Mouse (Mus musculus) MEL (cell line): ENCODE measurements around the gene Tiam1.

Experiments used
- CHD1 ChIP-seq: IDR thresholded peaks from 2 replicates; pipeline ENCODE4 v1.6.1; 2012; ENCODE audit warnings: low read depth, mild to moderate bottlenecking, inconsistent platforms, low read length, improper control_type of control experiment
- CTCF ChIP-seq, 3 experiments: IDR thresholded peaks in 2 of 3; conservative IDR thresholded peaks in 1 of 3; 2 replicates each; pipeline ENCODE4 v1.5.1; 2011 to 2012; ENCODE audit warnings: low read length in 3 of 3, low read depth in 2 of 3, mild to moderate bottlenecking in 2 of 3, improper control_type of control experiment in 1 of 3, inconsistent platforms in 1 of 3, mixed read lengths in 1 of 3, moderate library complexity in 1 of 3; ENCODE audit not compliant: control insufficient read depth in 1 of 3, insufficient read depth in 1 of 3, poor library complexity in 1 of 3, severe bottlenecking in 1 of 3
- MAX ChIP-seq: IDR thresholded peaks from 2 replicates; pipeline ENCODE4 v1.6.1; 2011; ENCODE audit warnings: low read length, improper control_type of control experiment
- MYB ChIP-seq: IDR thresholded peaks from 2 replicates; pipeline ENCODE4 v1.6.1; 2011; ENCODE audit warnings: mild to moderate bottlenecking, low read depth, low read length, improper control_type of control experiment
- MYC ChIP-seq: IDR thresholded peaks from 2 replicates; pipeline ENCODE4 v1.6.1; 2011; ENCODE audit warnings: low read depth, mild to moderate bottlenecking, low read length, improper control_type of control experiment, moderate library complexity
- POLR2A ChIP-seq, 2 experiments: IDR thresholded peaks; 2 replicates each; pipeline ENCODE4 v1.6.1; 2011 to 2012; ENCODE audit warnings: low read length in 2 of 2, mild to moderate bottlenecking in 2 of 2, control low read depth in 1 of 2, improper control_type of control experiment in 1 of 2, low read depth in 1 of 2, moderate library complexity in 1 of 2; ENCODE audit not compliant: control insufficient read depth in 1 of 2, insufficient read depth in 1 of 2, poor library complexity in 1 of 2

DNA sequence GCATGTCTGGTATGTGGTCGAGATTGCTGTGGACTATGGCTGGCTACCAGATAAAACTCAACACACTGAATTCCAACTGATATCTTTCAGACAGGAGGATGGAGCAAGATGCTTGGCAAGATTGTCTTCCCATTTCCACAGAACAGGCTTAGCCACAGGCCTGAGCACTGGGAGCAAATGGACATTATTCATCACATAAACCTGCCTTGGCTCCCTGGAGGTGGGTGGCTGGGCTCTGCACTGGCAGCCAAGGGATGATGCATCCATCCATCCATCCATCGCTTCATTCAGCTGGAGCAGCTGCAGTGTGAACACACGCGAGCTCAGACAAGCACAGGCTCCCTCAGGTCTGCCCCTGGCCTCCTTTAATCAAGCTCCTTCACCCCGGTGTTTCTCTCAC lies 190.7 kb downstream of the Tiam1 start:
- TF ChIP-seq CTCF (IDR thresholded peaks at IDR 0.05 in 2 of 3, conservative IDR thresholded peaks at IDR 0.05 in 1 of 3; ENCODE audit: control insufficient read depth in 1 of 3, insufficient read depth in 1 of 3, low read depth in 2 of 3, low read length in 3 of 3, poor library complexity in 1 of 3, severe bottlenecking in 1 of 3) (no peak), POLR2A (IDR thresholded peaks at IDR 0.05; ENCODE audit: control insufficient read depth in 1 of 2, insufficient read depth in 1 of 2, low read depth in 1 of 2, low read length in 2 of 2, poor library complexity in 1 of 2) (no peak), CHD1 (no peak), MYC (no peak), MAX (no peak), MYB (no peak)
